Mouse (Mus musculus) liver, embryonic 16.5 days (tissue): ENCODE data around the gene Nae1. TPM values are rescaled to one million over a fixed set of nuclear protein-coding genes. Genes with fewer than 3 reads are reported as not detected.

Source experiments
- ATAC-seq: fragments of 200-750 bp; cut with Nextera tagmentation; 2 replicates; pipeline ENCODE4 v1.8.0; 2017; ENCODE audit warnings: low read depth, mild to moderate bottlenecking, moderate number of reproducible peaks, moderate library complexity
- H3K27ac ChIP-seq: fragments of 300-500 bp; sonication (generic); 2 replicates; pipeline ENCODE4 v1.5.1; 2014; ENCODE audit warnings: mild to moderate bottlenecking, low read length
- H3K27me3 ChIP-seq: fragments of 300-500 bp; sonication (generic); 2 replicates; pipeline ENCODE4 v1.6.1; 2014; ENCODE audit warnings: low read depth, low read length, mixed read lengths; ENCODE audit not compliant: control insufficient read depth, insufficient read depth
- H3K36me3 ChIP-seq: fragments of 300-500 bp; sonication (generic); 2 replicates; pipeline ENCODE4 v1.6.1; 2014; ENCODE audit warnings: mild to moderate bottlenecking; ENCODE audit not compliant: control insufficient read depth, insufficient read depth
- H3K4me1 ChIP-seq: fragments of 300-500 bp; sonication (generic); 2 replicates; pipeline ENCODE4 v1.6.1; 2014; ENCODE audit warnings: low read depth, low read length, mixed read lengths; ENCODE audit not compliant: control insufficient read depth
- H3K4me2 ChIP-seq: fragments of 300-500 bp; sonication (generic); 2 replicates; pipeline ENCODE4 v1.6.1; 2014; ENCODE audit warnings: low read depth, low read length, mixed read lengths
- H3K4me3 ChIP-seq: fragments of 300-500 bp; sonication (generic); 2 replicates; pipeline ENCODE4 v1.5.1; 2014; ENCODE audit warnings: low read depth, mild to moderate bottlenecking, low read length
- H3K9ac ChIP-seq: fragments of 300-500 bp; sonication (generic); 2 replicates; pipeline ENCODE4 v1.6.1; 2014; ENCODE audit warnings: low read depth, low read length
- H3K9me3 ChIP-seq: fragments of 300-500 bp; sonication (generic); replicated peaks from 2 replicates; pipeline ENCODE4 v1.6.1; 2016; ENCODE audit warnings: low read length; ENCODE audit not compliant: control insufficient read depth
- WGBS: fragments of 180-500 bp; shearing (Covaris S2); extraction: QIAGEN DNeasy Blood & Tissue Kit; methylation state at CpG from one replicate; pipeline ENCODE4 v1.1.7; 2014; ENCODE audit not compliant: insufficient replicate concordance; 5-methylcytosine and 5-hydroxymethylcytosine counted together
- polyA plus RNA-seq: library from polyadenylated mRNA; unstranded; fragments of >200 nt; fragmentation: Nextera tagmentation; extraction: Ambion mirVana; gene quantifications from 2 replicates; pipeline ENCODE4 v1.2.1, GENCODE M21; 2015

Gene Nae1
- polyA plus RNA-seq, 1 experiment from 2014 or later, result 23.0 TPM

DNA sequence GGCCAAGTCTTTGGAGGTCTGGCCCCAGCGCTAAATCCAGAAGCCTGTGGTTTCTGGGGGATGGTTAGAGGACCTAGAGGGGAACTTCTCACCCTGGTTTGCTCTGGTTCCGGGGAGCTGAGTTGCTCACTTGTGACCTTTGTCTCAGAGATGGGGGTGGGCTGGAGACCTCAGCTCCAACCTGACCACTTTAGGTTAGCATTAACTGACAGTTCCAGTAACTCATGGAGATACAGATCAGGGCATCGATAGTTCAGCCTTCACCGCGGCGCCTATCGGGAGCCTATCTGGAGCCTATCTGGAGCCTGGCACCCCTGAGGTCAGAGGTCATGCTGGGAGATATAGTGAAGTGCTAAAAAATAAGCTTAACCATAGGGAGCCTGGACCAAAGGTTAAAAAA, 22.8 kb upstream of the Nae1 start:
- Histone ChIP-seq H3K4me2 (no peak overlapping the region), H3K9me3 (no peaks in the 10 kb centered on the region), H3K27me3 (no peaks in the 10 kb centered on the region), H3K4me3 (no peak overlapping the region), H3K9ac (no peak overlapping the region), H3K4me1 (no peaks in the 10 kb centered on the region), H3K27ac (no peak overlapping the region), H3K36me3 (no peaks in the 10 kb centered on the region)
- WGBS, result 55% methylated on average over 7 of the region's 7 CpGs
- ATAC-seq, result peak; percentile 27; the same call in 1 of the 2 replicates

- H3K27ac ChIP-seq, result no peak overlapping the region
- no peak for ATAC-seq
- H3K36me3 ChIP-seq, result no peaks in the 10 kb centered on the region
- H3K9ac ChIP-seq, result no peak overlapping the region
- H3K27me3 ChIP-seq, result no peaks in the 10 kb centered on the region
- 65% methylated on average over 4 of the region's 4 CpGs for WGBS
- no peak overlapping the region for H3K4me3 ChIP-seq
- H3K4me2 ChIP-seq, result no peak overlapping the region
- no peaks in the 10 kb centered on the region for H3K9me3 ChIP-seq
- no peaks in the 10 kb centered on the region for H3K4me1 ChIP-seq
Observed at GRCm38 (mm10) chr8:104555191-104555590, 20.8 kb upstream of the Nae1 start.

GRCm38 (mm10) chr8:104543440-104544045, 9.1 kb upstream of the Nae1 start:
- 72% methylated on average over 8 of the region's 8 CpGs for WGBS
- H3K4me2 ChIP-seq, result no peak overlapping the region
- H3K27me3 ChIP-seq, result peaks cover 45% of the 10 kb centered on the region
- peaks cover 7% of the 10 kb centered on the region; the same call in 1 of the 2 replicates for H3K4me1 ChIP-seq
- no peaks in the 10 kb centered on the region for H3K36me3 ChIP-seq
- no peak overlapping the region for H3K27ac ChIP-seq
- no peaks in the 10 kb centered on the region for H3K9me3 ChIP-seq
- H3K4me3 ChIP-seq, result no peak overlapping the region
- no peak overlapping the region for H3K9ac ChIP-seq
- no peak for ATAC-seq

- Histone ChIP-seq H3K4me1 (peaks cover 7% of the 10 kb centered on the region; the same call in 1 of the 2 replicates), H3K9ac (no peak overlapping the region)
- WGBS, result 13% methylated on average over 11 of the region's 11 CpGs
Observed at GRCm38 (mm10) chr8:104542160-104542559, 7.7 kb upstream of the Nae1 start.

DNA sequence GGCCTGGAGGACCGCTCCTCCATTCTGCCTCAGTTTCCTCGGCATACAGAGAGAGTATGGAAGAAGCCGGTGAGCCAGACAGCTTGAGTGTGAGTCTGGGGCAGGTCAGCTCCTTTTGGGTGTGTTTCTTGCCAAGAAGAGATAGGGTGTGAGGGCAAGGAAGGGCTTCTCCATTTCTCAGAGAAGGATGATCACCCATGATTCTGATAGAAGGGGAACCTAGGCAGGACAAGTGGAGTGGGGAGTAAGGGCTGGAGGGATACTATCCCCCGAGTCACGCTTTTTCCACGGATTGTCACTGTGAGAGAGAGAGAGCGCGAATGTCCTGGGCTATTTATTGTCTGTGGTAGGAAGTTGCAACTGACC, 7.1 kb upstream of the Nae1 start:
- H3K27ac ChIP-seq, result no peak overlapping the region
- WGBS, result 6% methylated on average over 8 of the region's 8 CpGs
- H3K4me1 ChIP-seq, result peaks cover 7% of the 10 kb centered on the region; the same call in 1 of the 2 replicates
- H3K27me3 ChIP-seq, result peaks cover 45% of the 10 kb centered on the region
- H3K36me3 ChIP-seq, result no peaks in the 10 kb centered on the region
- H3K9me3 ChIP-seq, result no peaks in the 10 kb centered on the region
- peak overlapping the region; percentile 75 for H3K4me2 ChIP-seq
- H3K9ac ChIP-seq, result 0 out of 2 replicates have a peak overlapping the region, but pooled peaks have one; percentile 28
- ATAC-seq, result no peak
- H3K4me3 ChIP-seq, result peak overlapping the region; percentile 55

More at GRCm38 (mm10) chr8:104542160-104542559, 7.7 kb upstream of the Nae1 start:
- Histone ChIP-seq H3K27me3 (peaks cover 45% of the 10 kb centered on the region), H3K36me3 (no peaks in the 10 kb centered on the region), H3K9me3 (no peaks in the 10 kb centered on the region), H3K27ac (no peak overlapping the region), H3K4me3 (no peak overlapping the region), H3K4me2 (no peak overlapping the region)
- no peak for ATAC-seq

DNA sequence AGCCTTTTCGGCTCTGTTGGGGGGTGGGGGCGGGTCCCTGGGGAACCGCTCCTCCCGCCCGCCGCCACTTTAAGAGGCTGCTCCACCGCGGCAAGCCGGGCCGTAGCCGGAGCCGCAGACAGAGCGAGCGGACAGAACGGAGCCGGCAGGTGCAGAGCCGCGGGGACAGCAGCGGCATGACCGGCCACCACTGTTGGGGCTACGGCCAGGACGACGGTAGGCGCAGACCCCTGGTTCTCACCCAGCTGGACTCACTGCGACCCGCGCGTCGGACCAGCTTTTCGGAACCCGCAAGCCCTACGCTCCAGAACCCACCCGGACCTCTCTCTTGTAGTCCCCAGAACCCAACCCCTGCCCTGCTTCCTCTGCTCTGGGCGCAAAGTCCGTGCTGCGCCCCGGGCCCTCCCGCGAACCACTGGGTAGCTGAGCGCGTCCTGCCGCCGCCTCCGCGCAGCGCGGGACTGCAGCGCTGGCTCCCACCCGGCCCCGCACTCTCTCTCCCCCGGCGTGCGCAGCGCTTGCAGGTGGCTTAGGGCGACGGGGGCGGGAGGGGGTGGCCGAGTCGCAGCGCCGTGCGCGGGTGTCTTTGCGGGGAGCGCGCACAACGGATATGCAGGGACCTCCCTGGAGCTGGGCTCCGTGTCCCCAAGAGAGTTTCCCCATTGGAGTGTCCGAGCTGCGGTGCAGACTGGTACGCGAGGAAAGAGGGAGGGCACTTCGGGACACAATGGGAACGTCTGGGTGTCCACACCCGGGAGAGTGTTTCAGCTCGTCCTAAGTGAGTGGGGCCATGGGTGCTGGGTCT, 6.5 kb upstream of the Nae1 start:
- Histone ChIP-seq H3K36me3 (no peaks in the 10 kb centered on the region), H3K4me3 (peak overlapping the region; percentile 55), H3K27ac (no peak overlapping the region), H3K9me3 (no peaks in the 10 kb centered on the region), H3K9ac (0 out of 2 replicates have a peak overlapping the region, but pooled peaks have one; percentile 28), H3K27me3 (peaks cover 45% of the 10 kb centered on the region), H3K4me1 (peaks cover 8% of the 10 kb centered on the region; the same call in 1 of the 2 replicates), H3K4me2 (peak overlapping the region; percentile 75)
- WGBS, result 1% methylated on average over 76 of the region's 76 CpGs
- ATAC-seq, result peak; percentile 44

GRCm38 (mm10) chr8:104540238-104540637, 5.8 kb upstream of the Nae1 start:
- no peak for ATAC-seq
- peaks cover 15% of the 10 kb centered on the region for H3K4me1 ChIP-seq
- H3K27me3 ChIP-seq, result peaks cover 45% of the 10 kb centered on the region
- no peaks in the 10 kb centered on the region for H3K9me3 ChIP-seq
- no peak overlapping the region for H3K4me3 ChIP-seq
- H3K27ac ChIP-seq, result no peak overlapping the region
- H3K4me2 ChIP-seq, result peak overlapping the region; percentile 75
- no peaks in the 10 kb centered on the region for H3K36me3 ChIP-seq
- no peak overlapping the region for H3K9ac ChIP-seq
- 27% methylated on average over 7 of the region's 7 CpGs for WGBS

- no peak overlapping the region for H3K27ac ChIP-seq
- ATAC-seq, result no peak
- H3K4me2 ChIP-seq, result no peak overlapping the region
- H3K27me3 ChIP-seq, result peaks cover 45% of the 10 kb centered on the region
- no peaks in the 10 kb centered on the region for H3K9me3 ChIP-seq
- H3K36me3 ChIP-seq, result no peaks in the 10 kb centered on the region
- H3K4me1 ChIP-seq, result peaks cover 20% of the 10 kb centered on the region
- 58% methylated on average over 2 of the region's 2 CpGs for WGBS
- no peak overlapping the region for H3K9ac ChIP-seq
- no peak overlapping the region for H3K4me3 ChIP-seq
Observed at GRCm38 (mm10) chr8:104539566-104539965, 5.1 kb upstream of the Nae1 start.

DNA sequence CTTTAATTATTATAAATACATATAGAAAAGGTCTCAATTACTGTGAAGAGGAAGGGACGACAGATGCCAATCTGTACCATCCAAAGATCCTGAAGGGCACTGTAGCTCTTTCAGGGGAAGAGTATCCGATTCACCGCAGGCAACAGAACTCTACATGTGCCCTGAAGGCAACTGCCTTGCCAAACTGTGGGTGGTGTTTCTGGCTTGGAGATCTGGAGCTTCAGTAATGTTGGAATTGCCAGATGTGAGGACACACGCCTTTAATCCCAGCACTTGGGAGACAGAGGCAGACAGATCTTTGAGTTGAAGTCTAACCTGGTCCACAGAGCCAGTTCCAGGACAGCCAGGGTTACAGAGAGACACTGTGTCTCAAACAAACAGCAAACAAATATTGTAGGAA, 4.5 kb upstream of the Nae1 start:
- H3K9me3 ChIP-seq, result no peaks in the 10 kb centered on the region
- peaks cover 45% of the 10 kb centered on the region for H3K27me3 ChIP-seq
- H3K36me3 ChIP-seq, result no peaks in the 10 kb centered on the region
- H3K4me2 ChIP-seq, result no peak overlapping the region
- ATAC-seq, result no peak
- H3K9ac ChIP-seq, result no peak overlapping the region
- H3K4me3 ChIP-seq, result no peak overlapping the region
- peaks cover 20% of the 10 kb centered on the region for H3K4me1 ChIP-seq
- WGBS, result 69% methylated on average over 4 of the region's 4 CpGs
- H3K27ac ChIP-seq, result no peak overlapping the region
